Mouse (Mus musculus) 3134 (cell line): ENCODE results near the gene Comt.
A peak's percentile ranks its signal among the peaks of the same experiment; 100 is the strongest.

Experiments used
- DNase-seq: peaks from one replicate; pipeline ENCODE4 v3.0.0-alpha.2; 2011; ENCODE audit warnings: low spot score; ENCODE audit not compliant: insufficient read length; ENCODE audit errors: extremely low read depth

Comt gene

GRCm38 (mm10) chr16:18436128-18436527 lies 9.5 kb upstream of the Comt start:
- DNase-seq: no peak

- DNase-seq: no peak
These were observed 6.8 kb upstream of the Comt start for GRCm38 (mm10) chr16:18433341-18433920.

- DNase-seq: no peak
These were observed 4.1 kb upstream of the Comt start for GRCm38 (mm10) chr16:18430641-18431212.

- DNase-seq: no peak
These were observed 3.0 kb upstream of the Comt start for GRCm38 (mm10) chr16:18429641-18430040.

GRCm38 (mm10) chr16:18428516-18429042 lies 1.9 kb upstream of the Comt start:
- DNase-seq: no peak

GRCm38 (mm10) chr16:18428011-18428515 lies 1.4 kb upstream of the Comt start:
- DNase-seq: no peak

- DNase-seq: peak; percentile 84
These were observed 349 bp downstream of the Comt start, which contains the start of gene Txnrd2 for GRCm38 (mm10) chr16:18426215-18426791. Gene Txnrd2, plus strand, starts transcription at chr16:18426384.

- DNase-seq: peak; percentile 50
These were observed 1.0 kb downstream of the Comt start for GRCm38 (mm10) chr16:18425475-18426214.

GRCm38 (mm10) chr16:18424364-18425045 lies 2.1 kb downstream of the Comt start:
- DNase-seq: no peak

GRCm38 (mm10) chr16:18423915-18424265 lies 2.8 kb downstream of the Comt start:
- no peak for DNase-seq

- no peak for DNase-seq
These were observed 3.3 kb downstream of the Comt start for GRCm38 (mm10) chr16:18423203-18423914.

GRCm38 (mm10) chr16:18420571-18420970 lies 6.1 kb downstream of the Comt start:
- no peak for DNase-seq

GRCm38 (mm10) chr16:18419603-18420026 lies 7.0 kb downstream of the Comt start:
- no peak for DNase-seq

- DNase-seq: no peak
These were observed 7.7 kb downstream of the Comt start for GRCm38 (mm10) chr16:18418756-18419602.

- DNase-seq: no peak
These were observed 9.2 kb downstream of the Comt start for GRCm38 (mm10) chr16:18417491-18417890.

GRCm38 (mm10) chr16:18416837-18417236 lies 9.8 kb downstream of the Comt start:
- no peak for DNase-seq

- DNase-seq: peak; percentile 72
These were observed 10.4 kb downstream of the Comt start for GRCm38 (mm10) chr16:18416094-18416761.

- DNase-seq: no peak
These were observed 13.4 kb downstream of the Comt start for GRCm38 (mm10) chr16:18413032-18413816.
